Mouse (Mus musculus) small intestine, adult 2 months (tissue): ENCODE data around the gene Osbpl6. TPM values are rescaled to one million over a fixed set of nuclear protein-coding genes. Genes with fewer than 3 reads are reported as not detected.

Experiments used
- H3K27ac ChIP-seq: fragments of 200-500 bp; 2 replicates; pipeline ENCODE4 v1.5.1; 2012; ENCODE audit warnings: low read depth, low read length, control low read depth, inconsistent platforms; ENCODE audit not compliant: insufficient read depth
- H3K27me3 ChIP-seq: fragments of 200-500 bp; 2 replicates; pipeline ENCODE4 v1.6.1; 2012; ENCODE audit warnings: mild to moderate bottlenecking, moderate library complexity, low read length, inconsistent platforms; ENCODE audit not compliant: control insufficient read depth, insufficient read depth
- H3K36me3 ChIP-seq: fragments of 200-500 bp; 2 replicates; pipeline ENCODE4 v1.6.1; 2012; ENCODE audit warnings: mild to moderate bottlenecking, low read length, control low read depth, inconsistent platforms; ENCODE audit not compliant: control insufficient read depth, insufficient read depth
- H3K4me1 ChIP-seq: fragments of 200-500 bp; 2 replicates; pipeline ENCODE4 v1.6.1; 2012; ENCODE audit warnings: low read length, inconsistent platforms, mixed read lengths; ENCODE audit not compliant: control insufficient read depth, insufficient read depth, insufficient read length
- H3K4me3 ChIP-seq: fragments of 200-500 bp; 2 replicates; pipeline ENCODE4 v1.5.1; 2012; ENCODE audit warnings: low read depth, mild to moderate bottlenecking, control low read depth, inconsistent platforms, low read length, moderate library complexity
- CTCF ChIP-seq: fragments of 200-500 bp; IDR thresholded peaks from 2 replicates; pipeline ENCODE4 v1.5.1; 2012; ENCODE audit warnings: low read depth, mild to moderate bottlenecking, control low read depth, inconsistent platforms, low read length, moderate library complexity, mixed read lengths; ENCODE audit not compliant: insufficient replicate concordance, insufficient read length; ENCODE audit errors: extremely low read depth
- POLR2A ChIP-seq: fragments of 200-500 bp; IDR thresholded peaks from 2 replicates; pipeline ENCODE4 v1.6.1; 2012; ENCODE audit warnings: low read depth, mild to moderate bottlenecking, control low read depth, inconsistent platforms, low read length, moderate library complexity
- WGBS: fragments of 180-500 bp; shearing (Covaris S2); methylation state at CpG from one replicate; pipeline ENCODE4 v1.1.7; 2018; 5-methylcytosine and 5-hydroxymethylcytosine counted together
- polyA plus RNA-seq: library from polyadenylated mRNA; depleted of rRNA; stranded (reverse); fragments of >200 nt; gene quantifications from 2 replicates; pipeline ENCODE4 v1.2.3, GENCODE M21; 2012

Gene Osbpl6
- polyA plus RNA-seq, 1 experiment, result 72.6 TPM

GRCm38 (mm10) chr2:76586906-76587305 is 180.6 kb downstream of the Osbpl6 start:
- Histone ChIP-seq H3K27ac (no peak overlapping the region), H3K27me3 (no peaks in the 10 kb centered on the region), H3K36me3 (peaks cover 26% of the 10 kb centered on the region), H3K4me3 (no peak overlapping the region), H3K4me1 (no peaks in the 10 kb centered on the region)
- TF ChIP-seq CTCF (no peak), POLR2A (no peak)
- 77% methylated on average over 10 of the region's 10 CpGs for WGBS

GRCm38 (mm10) chr2:76590221-76590620 is 183.9 kb downstream of the Osbpl6 start:
- Histone ChIP-seq H3K4me3 (no peak overlapping the region), H3K27ac (no peak overlapping the region), H3K36me3 (peaks cover 32% of the 10 kb centered on the region), H3K4me1 (no peaks in the 10 kb centered on the region), H3K27me3 (no peaks in the 10 kb centered on the region)
- no peak for TF ChIP-seq CTCF
- TF ChIP-seq POLR2A, result no peak
- whole genome bisulfite sequencing, result 92% methylated on average over 7 of the region's 7 CpGs

GRCm38 (mm10) chr2:76592401-76592924 is 186.2 kb downstream of the Osbpl6 start:
- Histone ChIP-seq H3K4me1 (no peaks in the 10 kb centered on the region), H3K27me3 (no peaks in the 10 kb centered on the region), H3K4me3 (no peak overlapping the region), H3K27ac (no peak overlapping the region), H3K36me3 (peaks cover 27% of the 10 kb centered on the region)
- TF ChIP-seq CTCF, result no peak
- no peak for TF ChIP-seq POLR2A
- 72% methylated on average over 3 of the region's 3 CpGs for WGBS

GRCm38 (mm10) chr2:76597521-76597920 is 191.2 kb downstream of the Osbpl6 start:
- TF ChIP-seq POLR2A (no peak), CTCF (no peak)
- WGBS, result 73% methylated on average over 11 of the region's 11 CpGs

GRCm38 (mm10) chr2:76599214-76599613 is 192.9 kb downstream of the Osbpl6 start:
- 61% methylated on average over 5 of the region's 5 CpGs for WGBS
- no peak overlapping the region for H3K27ac ChIP-seq
- no peaks in the 10 kb centered on the region for H3K27me3 ChIP-seq
- peaks cover 11% of the 10 kb centered on the region for H3K36me3 ChIP-seq
- no peaks in the 10 kb centered on the region for H3K4me1 ChIP-seq
- peak; percentile 67; the same call in 1 of the 2 replicates for TF ChIP-seq CTCF
- no peak for TF ChIP-seq POLR2A
- no peak overlapping the region for H3K4me3 ChIP-seq

More at GRCm38 (mm10) chr2:76597521-76597920, 191.2 kb downstream of the Osbpl6 start:
- H3K36me3 ChIP-seq, result peaks cover 15% of the 10 kb centered on the region
- no peaks in the 10 kb centered on the region for H3K4me1 ChIP-seq
- H3K27ac ChIP-seq, result no peak overlapping the region
- no peak overlapping the region for H3K4me3 ChIP-seq
- H3K27me3 ChIP-seq, result no peaks in the 10 kb centered on the region

GRCm38 (mm10) chr2:76602256-76602655 is 195.9 kb downstream of the Osbpl6 start:
- no peak overlapping the region for H3K27ac ChIP-seq
- WGBS, result 98% methylated on average over 1 of the region's 1 CpGs
- H3K4me1 ChIP-seq, result no peaks in the 10 kb centered on the region
- H3K4me3 ChIP-seq, result no peak overlapping the region
- TF ChIP-seq CTCF (no peak), POLR2A (no peak)
- 0 out of 2 replicates have a peak, but pooled peaks cover 2% of the 10 kb centered on the region for H3K36me3 ChIP-seq
- no peaks in the 10 kb centered on the region for H3K27me3 ChIP-seq

GRCm38 (mm10) chr2:76606704-76607103 is 200.4 kb downstream of the Osbpl6 start:
- TF ChIP-seq CTCF (no peak), POLR2A (no peak)
- Histone ChIP-seq H3K4me1 (no peaks in the 10 kb centered on the region; the same call in 1 of the 2 replicates), H3K36me3 (no peaks in the 10 kb centered on the region), H3K27me3 (no peaks in the 10 kb centered on the region), H3K27ac (no peak overlapping the region), H3K4me3 (no peak overlapping the region)
- WGBS, result 85% methylated on average over 3 of the region's 3 CpGs
